Mouse (Mus musculus): ENCODE results near the gene Mrpl4. TPM values are rescaled to one million over a fixed set of nuclear protein-coding genes. Genes with fewer than 3 reads are reported as not detected.
"Not testable (repeated sequence)": the region's sequence is repeated elsewhere in the genome, so short reads cannot be mapped to it uniquely, and the experiment has no call there.

Gene Mrpl4
- polyA plus RNA-seq, 1 experiment from 2014 or later, result 106 TPM

DNA sequence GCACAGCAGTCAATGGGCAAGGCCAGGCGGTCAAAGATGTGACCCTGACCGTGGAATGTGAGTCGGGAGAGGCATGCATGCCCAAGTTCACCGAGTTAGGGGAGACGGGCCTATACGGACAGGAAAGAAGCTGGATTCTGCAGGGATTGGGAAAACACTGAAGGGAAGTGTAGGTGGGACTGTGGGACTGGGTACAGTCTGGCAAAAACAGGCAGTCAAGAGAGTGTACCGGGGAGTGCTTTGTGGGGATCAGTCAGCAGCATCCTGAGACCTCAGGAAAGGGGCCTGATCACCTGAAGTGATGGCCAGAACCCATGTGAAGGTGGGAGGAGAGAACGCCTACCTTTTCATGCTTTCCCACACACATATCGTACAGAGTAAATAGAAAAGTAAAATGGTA, 33.0 kb downstream of the Mrpl4 start:
- H3K27me3 ChIP-seq, result peaks cover 99% of the 10 kb centered on the region
- peaks cover 43% of the 10 kb centered on the region for H3K4me1 ChIP-seq
- no peak for ATAC-seq (ENCODE audit: low FRiP score)
- 16% methylated on average over 9 of the region's 9 CpGs for WGBS
- no peak overlapping the region for H3K9ac ChIP-seq
- no peaks in the 10 kb centered on the region for H3K9me3 ChIP-seq (replicated peaks)
- H3K27ac ChIP-seq, result no peak overlapping the region
- H3K4me3 ChIP-seq, result no peak overlapping the region
- no peaks in the 10 kb centered on the region for H3K36me3 ChIP-seq
- H3K4me2 ChIP-seq (replicated peaks), result no peak overlapping the region

DNA sequence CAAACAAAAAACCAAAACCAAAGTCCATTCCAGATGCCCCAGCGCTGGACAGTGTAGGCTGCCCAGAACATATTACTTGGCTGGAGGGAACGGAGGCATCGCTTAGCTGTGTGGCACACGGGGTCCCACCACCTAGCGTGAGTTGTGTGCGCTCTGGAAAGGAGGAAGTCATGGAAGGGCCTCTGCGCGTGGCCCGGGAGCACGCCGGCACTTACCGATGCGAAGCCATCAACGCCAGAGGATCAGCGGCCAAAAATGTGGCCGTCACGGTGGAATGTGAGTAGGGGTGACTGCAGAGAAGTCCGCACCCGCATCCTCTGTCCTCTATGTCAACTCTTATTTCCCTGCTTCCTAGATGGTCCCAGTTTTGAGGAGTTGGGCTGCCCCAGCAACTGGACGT, 33.6 kb downstream of the Mrpl4 start:
- 7% methylated on average over 20 of the region's 20 CpGs for WGBS
- Histone ChIP-seq H3K4me2 (replicated peaks) (no peak overlapping the region), H3K9me3 (replicated peaks) (no peaks in the 10 kb centered on the region), H3K27ac (no peak overlapping the region), H3K9ac (no peak overlapping the region), H3K36me3 (no peaks in the 10 kb centered on the region), H3K27me3 (peaks cover 97% of the 10 kb centered on the region), H3K4me1 (peaks cover 37% of the 10 kb centered on the region), H3K4me3 (no peak overlapping the region)
- no peak for ATAC-seq (ENCODE audit: low FRiP score)

DNA sequence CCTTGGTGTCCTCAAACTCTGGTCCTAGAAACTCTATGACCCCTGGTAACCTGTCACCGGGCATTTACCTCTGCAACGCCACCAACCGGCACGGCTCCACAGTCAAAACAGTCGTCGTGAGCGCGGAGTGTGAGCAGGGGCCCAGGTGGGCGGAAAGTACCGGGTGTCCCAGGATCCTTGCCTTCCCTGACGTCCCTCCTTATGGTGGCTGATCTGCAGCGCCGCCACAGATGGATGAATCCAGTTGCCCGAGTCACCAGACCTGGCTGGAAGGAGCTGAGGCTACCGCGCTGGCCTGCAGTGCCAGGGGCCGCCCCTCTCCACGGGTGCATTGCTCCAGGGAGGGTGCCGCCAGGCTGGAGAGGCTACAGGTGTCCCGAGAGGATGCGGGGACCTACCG, 34.1 kb downstream of the Mrpl4 start:
- WGBS, result under 1% methylated on average over 22 of the region's 22 CpGs
- Histone ChIP-seq H3K27ac (no peak overlapping the region), H3K4me3 (peak overlapping the region; percentile 38; the same call in 1 of the 2 replicates), H3K9ac (no peak overlapping the region), H3K4me1 (peaks cover 32% of the 10 kb centered on the region), H3K36me3 (no peaks in the 10 kb centered on the region), H3K4me2 (replicated peaks) (peak overlapping the region; percentile 61), H3K9me3 (replicated peaks) (no peaks in the 10 kb centered on the region), H3K27me3 (peaks cover 95% of the 10 kb centered on the region)
- no peak for ATAC-seq (ENCODE audit: low FRiP score)

DNA sequence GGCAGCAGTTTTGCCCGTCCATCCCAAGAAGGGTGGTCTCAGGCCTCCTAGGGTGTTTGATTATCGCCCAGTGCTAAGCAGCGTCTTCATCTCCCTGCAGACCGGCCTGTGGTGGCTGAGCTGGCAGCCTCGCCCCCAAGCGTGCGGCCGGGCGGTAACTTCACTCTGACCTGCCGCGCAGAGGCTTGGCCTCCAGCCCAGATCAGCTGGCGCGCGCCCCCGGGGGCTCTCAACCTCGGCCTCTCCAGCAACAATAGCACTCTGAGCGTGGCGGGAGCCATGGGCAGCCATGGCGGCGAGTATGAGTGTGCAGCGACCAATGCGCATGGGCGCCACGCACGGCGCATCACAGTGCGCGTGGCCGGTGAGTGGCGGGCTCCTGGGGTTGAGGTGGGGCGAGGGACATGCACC, 34.9 kb downstream of the Mrpl4 start:
- Histone ChIP-seq H3K9ac (peak overlapping the region; percentile 57; the same call in 1 of the 2 replicates), H3K4me2 (replicated peaks) (peak overlapping the region; percentile 61), H3K9me3 (replicated peaks) (no peaks in the 10 kb centered on the region), H3K27ac (no peak overlapping the region), H3K4me3 (peak overlapping the region; percentile 38), H3K27me3 (peaks cover 86% of the 10 kb centered on the region), H3K4me1 (peaks cover 25% of the 10 kb centered on the region), H3K36me3 (no peaks in the 10 kb centered on the region)
- WGBS, result 2% methylated on average over 31 of the region's 31 CpGs
- peak; percentile 41 for ATAC-seq (ENCODE audit: low FRiP score)

DNA sequence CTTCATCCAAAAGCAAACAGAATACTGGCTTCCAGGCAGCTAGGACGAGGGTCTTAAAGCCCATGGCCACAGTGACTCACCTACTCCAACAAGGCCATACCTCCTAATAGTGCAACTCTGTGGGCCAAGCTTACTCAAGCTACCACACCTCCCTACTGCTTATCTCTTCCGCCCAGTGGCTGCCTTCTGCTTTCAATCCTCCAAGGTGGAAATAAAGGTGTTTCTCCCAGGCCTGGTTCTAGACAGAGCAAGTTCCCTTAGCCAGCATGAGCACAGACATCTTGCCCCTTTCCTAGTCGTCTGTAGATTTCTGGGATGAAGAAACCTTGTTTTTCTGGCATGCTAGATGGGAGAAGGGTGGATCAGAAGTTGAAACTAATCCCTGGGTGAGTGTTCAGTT, 37.2 kb downstream of the Mrpl4 start:
- H3K9me3 ChIP-seq (replicated peaks), result no peaks in the 10 kb centered on the region
- H3K36me3 ChIP-seq, result no peaks in the 10 kb centered on the region
- H3K4me3 ChIP-seq, result no peak overlapping the region
- peaks cover 15% of the 10 kb centered on the region for H3K4me1 ChIP-seq
- H3K4me2 ChIP-seq (replicated peaks), result no peak overlapping the region
- H3K27ac ChIP-seq, result no peak overlapping the region
- no peak for ATAC-seq (ENCODE audit: low FRiP score)
- H3K27me3 ChIP-seq, result peaks cover 69% of the 10 kb centered on the region
- WGBS, result 78% methylated on average over 3 of the region's 3 CpGs
- no peak overlapping the region for H3K9ac ChIP-seq

DNA sequence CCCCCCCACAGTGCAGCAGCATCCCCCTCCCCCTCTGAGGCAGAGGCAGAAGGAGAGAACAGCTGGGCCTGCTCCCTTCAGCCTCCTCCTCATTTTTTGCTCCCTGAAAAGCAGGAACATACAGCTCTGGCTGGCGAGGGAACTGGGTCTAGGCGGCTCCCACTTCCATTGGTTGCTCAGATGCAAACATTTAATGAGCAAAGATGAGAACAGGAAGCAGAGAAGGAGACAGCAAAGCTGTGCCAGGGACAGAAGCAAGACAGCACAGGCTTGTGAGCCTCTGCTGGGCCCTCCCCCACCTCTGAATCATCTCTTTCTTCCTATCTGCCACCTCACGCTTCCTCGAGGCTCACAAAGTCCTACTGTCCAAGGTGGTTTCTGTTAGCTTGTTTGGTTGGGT, 38.8 kb downstream of the Mrpl4 start:
- 46% methylated on average over 4 of the region's 4 CpGs for WGBS

DNA sequence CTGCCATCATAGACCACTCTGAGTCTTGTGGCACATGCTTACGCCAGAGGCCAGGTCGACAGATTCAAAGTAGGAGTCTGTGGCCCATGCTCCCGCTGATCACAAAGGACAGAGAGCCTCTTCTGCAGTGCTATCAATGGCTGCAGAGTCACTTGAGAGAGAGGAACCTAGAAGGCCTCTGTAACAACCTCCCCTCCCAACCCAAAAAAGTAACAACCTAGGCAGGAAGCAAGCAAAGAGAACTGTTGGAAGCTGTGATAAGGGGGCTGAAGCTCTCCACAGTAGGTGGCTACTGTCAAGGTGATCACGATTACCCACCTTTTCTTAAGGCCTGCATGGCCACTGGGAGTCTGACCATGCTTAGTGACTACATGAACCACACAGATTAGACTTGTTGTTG, 41.0 kb downstream of the Mrpl4 start:
- ATAC-seq (ENCODE audit: low FRiP score), result no peak
- 88% methylated on average over 4 of the region's 4 CpGs for WGBS

More for the DNA sequence above, 38.8 kb downstream of the Mrpl4 start:
- Histone ChIP-seq H3K4me3 (no peak overlapping the region), H3K4me1 (peaks cover 15% of the 10 kb centered on the region), H3K36me3 (no peaks in the 10 kb centered on the region), H3K9ac (no peak overlapping the region), H3K9me3 (replicated peaks) (no peaks in the 10 kb centered on the region), H3K27me3 (peaks cover 54% of the 10 kb centered on the region), H3K4me2 (replicated peaks) (no peak overlapping the region), H3K27ac (no peak overlapping the region)
- no peak for ATAC-seq (ENCODE audit: low FRiP score)

DNA sequence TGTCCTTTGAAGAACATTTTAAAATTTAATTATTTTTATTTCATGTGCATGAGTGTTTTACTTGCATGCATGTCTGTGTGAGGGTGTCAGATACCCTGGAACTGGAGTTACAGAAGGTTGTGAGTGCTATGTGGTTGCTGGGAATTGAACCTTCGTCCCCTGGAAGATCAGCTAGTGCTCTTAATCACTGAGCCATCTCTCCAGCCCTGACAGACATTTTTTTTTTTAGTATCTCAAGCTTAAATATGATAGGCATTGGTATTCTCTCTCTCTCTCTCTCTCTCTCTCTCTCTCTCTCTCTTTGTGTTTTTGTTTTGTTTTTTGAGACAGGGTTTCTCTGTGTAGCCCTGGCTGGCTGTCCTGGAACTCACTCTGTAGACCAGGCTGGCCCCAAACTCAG, 42.2 kb downstream of the Mrpl4 start:
- not testable (repeated sequence) for H3K36me3 ChIP-seq; H3K4me3 ChIP-seq; H3K4me2 ChIP-seq (replicated peaks); H3K9me3 ChIP-seq (replicated peaks); ATAC-seq (ENCODE audit: low FRiP score); H3K27ac ChIP-seq; H3K9ac ChIP-seq; H3K4me1 ChIP-seq
- peaks cover 19% of the 10 kb centered on the region for H3K27me3 ChIP-seq
- WGBS, result 46% methylated on average over 1 of the region's 1 CpGs

More for the DNA sequence above, 41.0 kb downstream of the Mrpl4 start:
- H3K36me3 ChIP-seq, result no peaks in the 10 kb centered on the region
- no peak overlapping the region for H3K9ac ChIP-seq
- H3K4me2 ChIP-seq (replicated peaks), result no peak overlapping the region
- peaks cover 31% of the 10 kb centered on the region for H3K27me3 ChIP-seq
- no peaks in the 10 kb centered on the region; the same call in 1 of the 2 replicates for H3K4me1 ChIP-seq
- no peak overlapping the region for H3K27ac ChIP-seq
- H3K9me3 ChIP-seq (replicated peaks), result no peaks in the 10 kb centered on the region
- no peak overlapping the region for H3K4me3 ChIP-seq

DNA sequence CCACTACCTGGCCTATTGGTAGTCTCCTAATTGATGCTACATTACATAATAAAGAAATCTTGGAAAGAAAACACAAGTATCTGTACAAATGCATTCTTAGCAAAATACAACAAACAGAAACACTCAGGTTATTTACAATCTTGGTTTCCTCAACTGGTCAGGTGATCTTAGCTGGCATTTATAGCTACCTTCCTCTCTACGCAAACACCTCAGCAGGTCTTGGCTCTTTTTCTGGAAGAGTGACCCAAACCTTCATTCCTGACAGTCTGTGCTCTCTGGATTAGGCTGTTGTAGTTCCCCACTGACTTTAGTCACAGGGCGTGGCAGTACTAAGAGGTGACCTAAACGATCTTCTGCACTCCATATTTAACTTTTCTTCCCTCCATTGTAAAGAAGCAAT, 42.7 kb downstream of the Mrpl4 start:
- 86% methylated on average over 3 of the region's 3 CpGs for WGBS
- Histone ChIP-seq H3K4me2 (replicated peaks) (no peak overlapping the region), H3K36me3 (no peaks in the 10 kb centered on the region), H3K9me3 (replicated peaks) (no peaks in the 10 kb centered on the region), H3K9ac (no peak overlapping the region), H3K27me3 (peaks cover 15% of the 10 kb centered on the region), H3K4me1 (no peaks in the 10 kb centered on the region), H3K27ac (no peak overlapping the region), H3K4me3 (no peak overlapping the region)
- ATAC-seq (ENCODE audit: low FRiP score), result no peak

DNA sequence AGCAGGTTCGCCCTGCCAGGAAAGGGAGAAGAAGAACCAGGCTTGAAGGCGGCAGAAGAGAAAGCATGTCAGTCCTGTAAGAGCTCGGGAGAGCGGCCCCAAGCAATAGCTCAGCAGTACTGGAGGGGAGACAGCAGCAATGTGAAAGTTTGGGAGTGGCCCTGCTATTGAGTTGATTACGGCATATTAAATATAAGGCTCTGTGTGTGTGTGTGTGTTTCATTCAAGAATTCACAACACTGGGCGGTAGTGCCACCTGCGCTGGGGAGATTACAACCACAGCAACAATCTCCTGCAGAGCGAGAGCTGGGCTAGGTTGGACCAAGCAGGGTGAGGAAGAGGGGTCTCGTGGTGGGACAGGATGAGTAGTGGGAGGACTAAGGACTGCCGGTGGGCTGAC, 49.0 kb downstream of the Mrpl4 start:
- Histone ChIP-seq H3K4me1 (no peaks in the 10 kb centered on the region), H3K4me3 (no peak overlapping the region), H3K27ac (no peak overlapping the region), H3K36me3 (no peaks in the 10 kb centered on the region), H3K9me3 (replicated peaks) (no peaks in the 10 kb centered on the region), H3K27me3 (no peaks in the 10 kb centered on the region), H3K4me2 (replicated peaks) (no peak overlapping the region), H3K9ac (no peak overlapping the region)
- 77% methylated on average over 10 of the region's 10 CpGs for WGBS
- no peak for ATAC-seq (ENCODE audit: low FRiP score)

MicroRNAs within 50 kb of the gene (microRNA counts, 519-probe panel; counts per million panel counts)
- microRNA mmu-miR-1900, result 4,063 counts per million, percentile 82 among the panel's probes with 10 or more counts

Small RNAs within 50 kb of the gene (microRNA-seq; reads per million reads assigned to microRNA genes)
- not detected for gene Mir1900

Other genes with a start within 250 kb of the Mrpl4 start
- 1.5 and 2.0 TPM in 2 replicates for gene Col5a3, start 187.7 kb upstream of the Mrpl4 start, polyA plus RNA-seq (2016; fragmentation: Nextera tagmentation; extraction: Ambion mirVana)
- not detected in 2 replicates for gene Rdh8, start 184.2 kb upstream of the Mrpl4 start, polyA plus RNA-seq (2016; fragmentation: Nextera tagmentation; extraction: Ambion mirVana)
- gene A230050P20Rik, start 134.1 kb upstream of the Mrpl4 start, polyA plus RNA-seq (2016; fragmentation: Nextera tagmentation; extraction: Ambion mirVana), result 2.0 and 2.4 TPM in 2 replicates
- gene Angptl6, start 123.0 kb upstream of the Mrpl4 start, polyA plus RNA-seq (2016; fragmentation: Nextera tagmentation; extraction: Ambion mirVana), result 4.8 and 5.5 TPM in 2 replicates
- 55.1 and 59.5 TPM in 2 replicates for gene Ppan, start 114.6 kb upstream of the Mrpl4 start, polyA plus RNA-seq (2016; fragmentation: Nextera tagmentation; extraction: Ambion mirVana)
- 282 and 283 TPM in 2 replicates for gene Eif3g, start 104.1 kb upstream of the Mrpl4 start, polyA plus RNA-seq (2016; fragmentation: Nextera tagmentation; extraction: Ambion mirVana)
- gene Dnmt1, start 42.9 kb upstream of the Mrpl4 start, polyA plus RNA-seq (2016; fragmentation: Nextera tagmentation; extraction: Ambion mirVana), result 95.2 and 102 TPM in 2 replicates
- gene S1pr2, start 26.0 kb upstream of the Mrpl4 start, polyA plus RNA-seq (2016; fragmentation: Nextera tagmentation; extraction: Ambion mirVana), result 22.1 and 26.5 TPM in 2 replicates
- 5.2 and 5.5 TPM in 2 replicates for gene Icam1, start 13.2 kb downstream of the Mrpl4 start, polyA plus RNA-seq (2016; fragmentation: Nextera tagmentation; extraction: Ambion mirVana)
- 1.7 and 2.1 TPM in 2 replicates for gene Icam4, start 26.6 kb downstream of the Mrpl4 start, polyA plus RNA-seq (2016; fragmentation: Nextera tagmentation; extraction: Ambion mirVana)
- 0.13 and 0.23 TPM in 2 replicates for gene Icam5, start 29.3 kb downstream of the Mrpl4 start, polyA plus RNA-seq (2016; fragmentation: Nextera tagmentation; extraction: Ambion mirVana)
- gene Zglp1, start 64.4 kb downstream of the Mrpl4 start, polyA plus RNA-seq (2016; fragmentation: Nextera tagmentation; extraction: Ambion mirVana), result 2.4 TPM in 1 of 2 replicates, not detected in the other
- 1.3 TPM in 2 replicates for gene Gm49373, start 70.4 kb downstream of the Mrpl4 start, polyA plus RNA-seq (2016; fragmentation: Nextera tagmentation; extraction: Ambion mirVana)
- gene Fdx1l, start 70.9 kb downstream of the Mrpl4 start, polyA plus RNA-seq (2016; fragmentation: Nextera tagmentation; extraction: Ambion mirVana), result 46.4 and 48.4 TPM in 2 replicates
- gene Gm38431, start 89.3 kb downstream of the Mrpl4 start, polyA plus RNA-seq (2016; fragmentation: Nextera tagmentation; extraction: Ambion mirVana), result 1.6 and 2.5 TPM in 2 replicates
- 58.8 and 66.9 TPM in 2 replicates for gene Raver1, start 89.3 kb downstream of the Mrpl4 start, polyA plus RNA-seq (2016; fragmentation: Nextera tagmentation; extraction: Ambion mirVana)
- gene Tyk2, start 128.5 kb downstream of the Mrpl4 start, polyA plus RNA-seq (2016; fragmentation: Nextera tagmentation; extraction: Ambion mirVana), result 16.3 and 18.1 TPM in 2 replicates
- 271 and 274 TPM in 2 replicates for gene Cdc37, start 147.2 kb downstream of the Mrpl4 start, polyA plus RNA-seq (2016; fragmentation: Nextera tagmentation; extraction: Ambion mirVana)
- 11.4 and 11.7 TPM in 2 replicates for gene Pde4a, start 163.0 kb downstream of the Mrpl4 start, polyA plus RNA-seq (2016; fragmentation: Nextera tagmentation; extraction: Ambion mirVana)
- 54.8 and 55.6 TPM in 2 replicates for gene Keap1, start 236.6 kb downstream of the Mrpl4 start, polyA plus RNA-seq (2016; fragmentation: Nextera tagmentation; extraction: Ambion mirVana)
- 1.5 and 1.9 TPM in 2 replicates for gene S1pr5, start 245.7 kb downstream of the Mrpl4 start, polyA plus RNA-seq (2016; fragmentation: Nextera tagmentation; extraction: Ambion mirVana)